Mouse (Mus musculus) layer of hippocampus, postnatal 36 days (tissue): ENCODE measurements around the gene Sdr9c7. TPM values are rescaled to one million over a fixed set of nuclear protein-coding genes. Genes with fewer than 3 reads are reported as not detected.

ENCODE experiments used
- total RNA-seq, 2 experiments: library from RNA; stranded (reverse); gene quantifications; 2 replicates each; pipeline ENCODE4 v1.2.3; 2021

Sdr9c7 gene
- total RNA-seq, 2 experiments from 2014 or later = not detected

Other genes starting within 250 kb of the Sdr9c7 start
- gene Nemp1, start 231.6 kb upstream of the Sdr9c7 start, total RNA-seq = 1 to 10 TPM; 5.1 to 6.7 TPM
- 10 to 100 TPM; 42.7 to 43.8 TPM for gene Nab2, start 229.9 kb upstream of the Sdr9c7 start, total RNA-seq
- 1 to 10 TPM; 1.0 to 1.3 TPM for gene Myo1a, start 193.3 kb upstream of the Sdr9c7 start, total RNA-seq
- 1 to 10 TPM; 3.3 to 6.6 TPM for gene Tac2, start 174.0 kb upstream of the Sdr9c7 start, total RNA-seq
- gene Zbtb39, start 159.0 kb upstream of the Sdr9c7 start, total RNA-seq = 10 to 100 TPM; 10.0 to 11.7 TPM
- 1 to 10 TPM; 1.2 to 1.3 TPM for gene Gpr182, start 146.8 kb upstream of the Sdr9c7 start, total RNA-seq
- gene Rdh1, start 138.8 kb upstream of the Sdr9c7 start, total RNA-seq = under 1 TPM; 0.13 to 0.15 TPM
- not detected for gene Rdh16f1, start 138.7 kb upstream of the Sdr9c7 start, total RNA-seq
- gene Rdh9, start 122.1 kb upstream of the Sdr9c7 start, total RNA-seq = under 1 TPM; 0.30 to 0.53 TPM
- under 1 TPM; 0.13 to 0.22 TPM for gene Rdh16, start 97.4 kb upstream of the Sdr9c7 start, total RNA-seq
- gene Rdh19, start 48.6 kb upstream of the Sdr9c7 start, total RNA-seq = not detected
- not detected for gene Rdh16f2, start 32.0 kb upstream of the Sdr9c7 start, total RNA-seq
- not detected for gene Rdh7, start 9.7 kb upstream of the Sdr9c7 start, total RNA-seq
- gene Hsd17b6, start 109.1 kb downstream of the Sdr9c7 start, total RNA-seq = not detected
- gene Prim1, start 116.7 kb downstream of the Sdr9c7 start, total RNA-seq = 1 to 10 TPM; 5.8 to 7.3 TPM
- 100 to 1,000 TPM; 338 to 342 TPM for gene Naca, start 137.1 kb downstream of the Sdr9c7 start, total RNA-seq
- gene Ptges3, start 160.4 kb downstream of the Sdr9c7 start, total RNA-seq = 100 to 1,000 TPM; 155 to 157 TPM
- gene Atp5b, start 184.8 kb downstream of the Sdr9c7 start, total RNA-seq = 1,000 to 10,000 TPM; 1,628 to 1,744 TPM
- gene Baz2a, start 193.1 kb downstream of the Sdr9c7 start, total RNA-seq = 10 to 100 TPM; 39.9 to 46.8 TPM